Mouse (Mus musculus) cerebellum, adult 9-10 months (tissue): ENCODE results near the gene Cpt1a.

Experiments
- DNase-seq: peaks from one replicate; pipeline ENCODE4 v3.0.0; 2022

Cpt1a gene

GRCm38 (mm10) chr19:3431066-3431465 is 108.9 kb downstream of the Cpt1a start:
- DNase-seq, result no peak

DNA sequence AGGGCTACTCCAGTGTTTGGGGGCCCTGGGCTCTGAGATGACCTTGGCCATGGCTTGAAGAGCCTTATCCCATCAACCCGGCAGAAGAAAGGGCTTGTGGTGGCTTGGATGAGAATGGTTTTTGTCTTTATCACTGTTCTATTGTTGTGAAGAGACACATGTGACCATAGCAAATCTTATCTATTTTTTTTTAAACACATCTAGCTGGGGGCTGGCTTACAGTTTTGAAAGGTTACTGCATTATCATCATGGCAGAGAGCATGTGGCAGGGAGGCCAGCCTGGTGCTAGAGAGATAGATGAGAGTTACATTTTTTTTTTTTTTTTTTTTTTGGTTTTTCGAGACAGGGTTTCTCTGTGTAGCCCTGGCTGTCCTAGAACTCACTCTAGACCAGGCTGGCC is 109.8 kb downstream of the Cpt1a start:
- DNase-seq, result no peak

DNA sequence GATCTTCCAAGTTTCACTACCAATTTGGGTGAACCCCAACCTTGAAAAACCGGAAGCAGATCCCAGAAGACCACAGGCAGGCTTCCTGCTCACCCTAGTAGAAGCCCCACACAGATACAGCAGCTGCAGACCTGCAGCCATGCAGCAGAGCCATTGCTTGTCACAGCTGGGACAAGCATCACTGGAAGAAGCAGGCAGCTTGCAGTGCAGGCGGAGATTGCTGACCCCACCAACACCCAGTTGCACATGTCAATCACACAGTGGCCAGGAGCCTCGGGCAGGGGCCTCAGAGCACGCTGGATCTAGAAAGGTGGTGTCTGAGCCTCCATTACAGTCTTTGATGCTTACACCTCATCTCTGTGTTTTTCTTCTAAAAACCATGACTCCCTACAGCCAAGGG is 112.0 kb downstream of the Cpt1a start:
- no peak for DNase-seq

- DNase-seq, result no peak
Observed at GRCm38 (mm10) chr19:3434641-3435040, 112.5 kb downstream of the Cpt1a start.
